Mouse (Mus musculus) forebrain, embryonic 15.5 days (tissue): ENCODE data around the gene Pcnt. TPM values are rescaled to one million over a fixed set of nuclear protein-coding genes. Genes with fewer than 3 reads are reported as not detected.

Source experiments
- ATAC-seq: fragments of 200-750 bp; cut with Nextera tagmentation; replicated peaks from 2 replicates; pipeline ENCODE4 v1.8.0; 2017; ENCODE audit warnings: mild to moderate bottlenecking, moderate TSS enrichment, moderate library complexity
- H3K27ac ChIP-seq: fragments of 300-500 bp; sonication (generic); replicated peaks from 2 replicates; pipeline ENCODE4 v1.5.1; 2015; ENCODE audit warnings: mild to moderate bottlenecking, inconsistent platforms
- H3K27me3 ChIP-seq: fragments of 300-500 bp; sonication (generic); 2 replicates; pipeline ENCODE4 v1.6.1; 2015; ENCODE audit warnings: inconsistent platforms
- H3K36me3 ChIP-seq: fragments of 300-500 bp; sonication (generic); 2 replicates; pipeline ENCODE4 v1.6.1; 2015; ENCODE audit warnings: mild to moderate bottlenecking, inconsistent platforms
- H3K4me1 ChIP-seq: fragments of 300-500 bp; sonication (generic); 2 replicates; pipeline ENCODE4 v1.6.1; 2015; ENCODE audit warnings: inconsistent platforms
- H3K4me2 ChIP-seq: fragments of 300-500 bp; sonication (generic); replicated peaks from 2 replicates; pipeline ENCODE4 v1.6.1; 2015; ENCODE audit warnings: mild to moderate bottlenecking, inconsistent platforms
- H3K4me3 ChIP-seq: fragments of 300-500 bp; sonication (generic); 2 replicates; pipeline ENCODE4 v1.5.1; 2015; ENCODE audit warnings: mild to moderate bottlenecking, inconsistent platforms
- H3K9ac ChIP-seq: fragments of 300-500 bp; sonication (generic); replicated peaks from 2 replicates; pipeline ENCODE4 v1.6.1; 2015; ENCODE audit warnings: mild to moderate bottlenecking, inconsistent platforms
- H3K9me3 ChIP-seq: fragments of 300-500 bp; sonication (generic); 2 replicates; pipeline ENCODE4 v1.6.1; 2016; ENCODE audit warnings: inconsistent platforms
- WGBS: fragments of 180-500 bp; shearing (Covaris S2); methylation state at CpG from one replicate; pipeline ENCODE4 v1.1.7; 2015; ENCODE audit warnings: mixed read lengths; 5-methylcytosine and 5-hydroxymethylcytosine counted together
- polyA plus RNA-seq: library from polyadenylated mRNA; unstranded; fragments of >200 nt; fragmentation: Nextera tagmentation; extraction: Ambion mirVana; gene quantifications from 2 replicates; pipeline ENCODE4 v1.2.1, GENCODE M21; 2015

Gene Pcnt
- polyA plus RNA-seq, 1 experiment from 2014 or later = 12.7 TPM

GRCm38 (mm10) chr10:76344711-76345539 lies 97.7 kb downstream of the Pcnt start, which contains the start of gene Dip2a:
Gene Dip2a, minus strand, starts transcription at chr10:76345291.
- WGBS = under 1% methylated on average over 93 of the region's 94 CpGs
- no peaks in the 10 kb centered on the region for H3K36me3 ChIP-seq

GRCm38 (mm10) chr10:76334350-76334749 lies 108.2 kb downstream of the Pcnt start:
- no peak overlapping the region for H3K27ac ChIP-seq
- H3K9me3 ChIP-seq = no peaks in the 10 kb centered on the region
- H3K4me2 ChIP-seq = no peak overlapping the region
- no peaks in the 10 kb centered on the region for H3K27me3 ChIP-seq
- no peaks in the 10 kb centered on the region for H3K36me3 ChIP-seq
- WGBS = 32% methylated on average over 4 of the region's 4 CpGs
- H3K4me3 ChIP-seq = no peak overlapping the region
- H3K9ac ChIP-seq = no peak overlapping the region
- ATAC-seq = no peak
- H3K4me1 ChIP-seq = no peaks in the 10 kb centered on the region

More at GRCm38 (mm10) chr10:76344711-76345539, 97.7 kb downstream of the Pcnt start, which contains the start of gene Dip2a:
- Histone ChIP-seq H3K9me3 (no peaks in the 10 kb centered on the region), H3K4me1 (peaks cover 26% of the 10 kb centered on the region), H3K27ac (peak within 1 kb of the TSS; percentile 85), H3K4me3 (peak within 1 kb of the TSS; percentile 77), H3K9ac (peak within 1 kb of the TSS; percentile 81), H3K27me3 (no peaks in the 10 kb centered on the region), H3K4me2 (peak within 1 kb of the TSS; percentile 69)
- peak; percentile 95 for ATAC-seq

GRCm38 (mm10) chr10:76332040-76332439 lies 110.5 kb downstream of the Pcnt start:
- Histone ChIP-seq H3K36me3 (no peaks in the 10 kb centered on the region), H3K9ac (no peak overlapping the region), H3K4me1 (no peaks in the 10 kb centered on the region), H3K4me2 (no peak overlapping the region), H3K9me3 (no peaks in the 10 kb centered on the region), H3K27me3 (no peaks in the 10 kb centered on the region), H3K4me3 (no peak overlapping the region), H3K27ac (no peak overlapping the region)
- WGBS = 32% methylated on average over 2 of the region's 2 CpGs
- ATAC-seq = no peak

- peaks cover 2% of the 10 kb centered on the region; the same call in 1 of the 2 replicates for H3K36me3 ChIP-seq
- no peaks in the 10 kb centered on the region for H3K4me1 ChIP-seq
- no peak overlapping the region for H3K4me3 ChIP-seq
- no peak for ATAC-seq
- no peak overlapping the region for H3K4me2 ChIP-seq
- no peaks in the 10 kb centered on the region for H3K27me3 ChIP-seq
- no peaks in the 10 kb centered on the region for H3K9me3 ChIP-seq
- WGBS = 89% methylated on average over 4 of the region's 4 CpGs
- no peak overlapping the region for H3K27ac ChIP-seq
- no peak overlapping the region for H3K9ac ChIP-seq
Observed at GRCm38 (mm10) chr10:76329093-76329492, 113.5 kb downstream of the Pcnt start.

- no peak overlapping the region for H3K4me2 ChIP-seq
- no peak overlapping the region for H3K27ac ChIP-seq
- H3K9me3 ChIP-seq = no peaks in the 10 kb centered on the region
- ATAC-seq = no peak
- H3K4me3 ChIP-seq = no peak overlapping the region
- 93% methylated on average over 3 of the region's 3 CpGs for WGBS
- no peak overlapping the region for H3K9ac ChIP-seq
- H3K36me3 ChIP-seq = peaks cover 2% of the 10 kb centered on the region; the same call in 1 of the 2 replicates
- no peaks in the 10 kb centered on the region for H3K4me1 ChIP-seq
- no peaks in the 10 kb centered on the region for H3K27me3 ChIP-seq
Observed at GRCm38 (mm10) chr10:76328574-76328973, 114.0 kb downstream of the Pcnt start.

GRCm38 (mm10) chr10:76326304-76327006 lies 116.1 kb downstream of the Pcnt start:
- no peak for ATAC-seq
- 69% methylated on average over 6 of the region's 6 CpGs for WGBS
- Histone ChIP-seq H3K27me3 (no peaks in the 10 kb centered on the region), H3K36me3 (peaks cover 2% of the 10 kb centered on the region; the same call in 1 of the 2 replicates), H3K4me2 (no peak overlapping the region), H3K9me3 (no peaks in the 10 kb centered on the region), H3K4me3 (no peak overlapping the region), H3K4me1 (no peaks in the 10 kb centered on the region), H3K27ac (no peak overlapping the region), H3K9ac (no peak overlapping the region)

GRCm38 (mm10) chr10:76317623-76318022 lies 125.0 kb downstream of the Pcnt start:
- no peaks in the 10 kb centered on the region for H3K4me1 ChIP-seq
- H3K27me3 ChIP-seq = no peaks in the 10 kb centered on the region
- no peak overlapping the region for H3K4me2 ChIP-seq
- no peak overlapping the region for H3K4me3 ChIP-seq
- no peak for ATAC-seq
- no peak overlapping the region for H3K27ac ChIP-seq
- H3K9me3 ChIP-seq = no peaks in the 10 kb centered on the region
- H3K9ac ChIP-seq = no peak overlapping the region
- 92% methylated on average over 12 of the region's 12 CpGs for WGBS
- H3K36me3 ChIP-seq = peaks cover 39% of the 10 kb centered on the region

GRCm38 (mm10) chr10:76316194-76316593 lies 126.4 kb downstream of the Pcnt start:
- Histone ChIP-seq H3K4me2 (no peak overlapping the region), H3K27me3 (no peaks in the 10 kb centered on the region), H3K4me3 (no peak overlapping the region), H3K27ac (no peak overlapping the region), H3K4me1 (no peaks in the 10 kb centered on the region), H3K9ac (no peak overlapping the region), H3K9me3 (no peaks in the 10 kb centered on the region), H3K36me3 (peaks cover 47% of the 10 kb centered on the region)
- ATAC-seq = no peak
- WGBS = 87% methylated on average over 7 of the region's 7 CpGs

- Histone ChIP-seq H3K36me3 (peaks cover 56% of the 10 kb centered on the region), H3K27ac (no peak overlapping the region), H3K9ac (no peak overlapping the region), H3K4me1 (no peaks in the 10 kb centered on the region), H3K9me3 (no peaks in the 10 kb centered on the region), H3K27me3 (no peaks in the 10 kb centered on the region), H3K4me3 (no peak overlapping the region), H3K4me2 (no peak overlapping the region)
- ATAC-seq = no peak
- WGBS = 91% methylated on average over 9 of the region's 9 CpGs
Observed at GRCm38 (mm10) chr10:76306738-76307137, 135.8 kb downstream of the Pcnt start.

Other genes starting within 250 kb of the Pcnt start
- 250 and 269 TPM in 2 replicates for gene Prmt2, start 204.9 kb downstream of the Pcnt start, polyA plus RNA-seq
- gene S100b, start 188.9 kb downstream of the Pcnt start, polyA plus RNA-seq = 0.93 and 1.0 TPM in 2 replicates
- gene Dip2a, start 97.5 kb downstream of the Pcnt start, polyA plus RNA-seq = 13.4 and 16.4 TPM in 2 replicates
- 1.6 TPM in 1 of 2 replicates, not detected in the other for gene AC141477.1, start 2.3 kb downstream of the Pcnt start, polyA plus RNA-seq
- gene 2610028H24Rik, start 6.3 kb upstream of the Pcnt start, polyA plus RNA-seq = not detected in 2 replicates
- gene Mcm3ap, start 26.1 kb upstream of the Pcnt start, polyA plus RNA-seq = 67.5 and 72.5 TPM in 2 replicates
- 6.7 and 7.1 TPM in 2 replicates for gene Ybey, start 26.3 kb upstream of the Pcnt start, polyA plus RNA-seq
- gene Lss, start 88.8 kb upstream of the Pcnt start, polyA plus RNA-seq = 37.5 and 44.7 TPM in 2 replicates
- not detected in 2 replicates for gene Spatc1l, start 119.5 kb upstream of the Pcnt start, polyA plus RNA-seq
- gene Ftcd, start 132.9 kb upstream of the Pcnt start, polyA plus RNA-seq = 0.08 TPM in 1 of 2 replicates, not detected in the other
- 7.4 and 7.9 TPM in 2 replicates for gene Col6a2, start 180.8 kb upstream of the Pcnt start, polyA plus RNA-seq